Mouse (Mus musculus) midbrain, embryonic 15.5 days (tissue): ENCODE results near the gene Synj2. TPM values are rescaled to one million over a fixed set of nuclear protein-coding genes. Genes with fewer than 3 reads are reported as not detected.

Source experiments
- ATAC-seq: fragments of 200-750 bp; cut with Nextera tagmentation; replicated peaks from 2 replicates; pipeline ENCODE4 v1.8.0; 2017; ENCODE audit warnings: moderate TSS enrichment
- H3K27ac ChIP-seq: fragments of 300-500 bp; sonication (generic); 2 replicates; pipeline ENCODE4 v1.5.1; 2015; ENCODE audit warnings: mild to moderate bottlenecking, inconsistent platforms
- H3K27me3 ChIP-seq: fragments of 300-500 bp; sonication (generic); replicated peaks from 2 replicates; pipeline ENCODE4 v1.6.1; 2015; ENCODE audit warnings: inconsistent platforms
- H3K36me3 ChIP-seq: fragments of 300-500 bp; sonication (generic); replicated peaks from 2 replicates; pipeline ENCODE4 v1.6.1; 2015; ENCODE audit warnings: inconsistent platforms
- H3K4me1 ChIP-seq: fragments of 300-500 bp; sonication (generic); 2 replicates; pipeline ENCODE4 v1.6.1; 2015; ENCODE audit warnings: inconsistent platforms
- H3K4me2 ChIP-seq: fragments of 300-500 bp; sonication (generic); 2 replicates; pipeline ENCODE4 v1.6.1; 2015; ENCODE audit warnings: inconsistent platforms, mild to moderate bottlenecking, moderate library complexity
- H3K4me3 ChIP-seq: fragments of 300-500 bp; sonication (generic); 2 replicates; pipeline ENCODE4 v1.5.1; 2015; ENCODE audit warnings: mild to moderate bottlenecking, inconsistent platforms
- H3K9ac ChIP-seq: fragments of 300-500 bp; sonication (generic); 2 replicates; pipeline ENCODE4 v1.6.1; 2015; ENCODE audit warnings: mild to moderate bottlenecking, inconsistent platforms
- H3K9me3 ChIP-seq: fragments of 300-500 bp; sonication (generic); 2 replicates; pipeline ENCODE4 v1.6.1; 2016; ENCODE audit warnings: inconsistent platforms
- WGBS: fragments of 180-500 bp; shearing (Covaris S2); methylation state at CpG from one replicate; pipeline ENCODE4 v1.1.7; 2015; ENCODE audit warnings: mixed read lengths; 5-methylcytosine and 5-hydroxymethylcytosine counted together
- polyA plus RNA-seq: library from polyadenylated mRNA; unstranded; fragments of >200 nt; fragmentation: Nextera tagmentation; extraction: Ambion mirVana; gene quantifications from 2 replicates; pipeline ENCODE4 v1.2.1, GENCODE M21; 2015

Gene Synj2
- polyA plus RNA-seq, 1 experiment from 2014 or later: 0.86 TPM

GRCm38 (mm10) chr17:5965084-5965781, 24.2 kb downstream of the Synj2 start:
- Histone ChIP-seq H3K4me1 (no peaks in the 10 kb centered on the region), H3K36me3 (no peaks in the 10 kb centered on the region), H3K9ac (no peak overlapping the region), H3K27me3 (no peaks in the 10 kb centered on the region), H3K4me3 (no peak overlapping the region), H3K9me3 (no peaks in the 10 kb centered on the region), H3K27ac (no peak overlapping the region), H3K4me2 (no peak overlapping the region)
- WGBS: 69% methylated on average over 9 of the region's 9 CpGs
- ATAC-seq: no peak

DNA sequence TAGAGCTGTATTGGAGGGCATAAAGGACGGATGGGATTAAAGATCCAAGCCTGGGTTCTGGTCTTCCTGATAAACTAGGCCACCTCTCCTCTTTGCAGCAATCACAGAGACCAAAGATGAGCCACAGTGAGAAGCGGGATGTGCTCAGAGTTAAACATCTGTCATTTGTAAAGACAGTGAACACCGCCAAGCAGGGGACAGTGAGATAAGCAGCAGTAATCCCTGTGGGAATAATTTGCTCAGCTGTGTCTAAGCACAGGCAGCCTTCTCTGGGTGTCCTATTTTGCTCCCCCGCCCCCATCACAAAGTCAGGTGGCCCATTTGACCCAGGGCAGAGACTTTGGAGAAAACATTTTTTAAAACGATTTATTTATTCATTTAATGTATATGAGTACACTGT, 25.6 kb downstream of the Synj2 start:
- ATAC-seq: no peak
- no peak overlapping the region for H3K9ac ChIP-seq
- H3K4me3 ChIP-seq: no peak overlapping the region
- no peaks in the 10 kb centered on the region for H3K36me3 ChIP-seq
- no peaks in the 10 kb centered on the region for H3K4me1 ChIP-seq
- 73% methylated on average over 5 of the region's 5 CpGs for WGBS
- H3K27me3 ChIP-seq: no peaks in the 10 kb centered on the region
- no peaks in the 10 kb centered on the region for H3K9me3 ChIP-seq
- H3K4me2 ChIP-seq: no peak overlapping the region
- no peak overlapping the region for H3K27ac ChIP-seq

GRCm38 (mm10) chr17:5968562-5968961, 27.5 kb downstream of the Synj2 start:
- Histone ChIP-seq H3K9me3 (no peaks in the 10 kb centered on the region), H3K4me1 (no peaks in the 10 kb centered on the region), H3K27ac (no peak overlapping the region), H3K4me2 (no peak overlapping the region), H3K27me3 (no peaks in the 10 kb centered on the region), H3K36me3 (no peaks in the 10 kb centered on the region), H3K9ac (no peak overlapping the region), H3K4me3 (no peak overlapping the region)
- 77% methylated on average over 6 of the region's 6 CpGs for WGBS
- ATAC-seq: no peak

DNA sequence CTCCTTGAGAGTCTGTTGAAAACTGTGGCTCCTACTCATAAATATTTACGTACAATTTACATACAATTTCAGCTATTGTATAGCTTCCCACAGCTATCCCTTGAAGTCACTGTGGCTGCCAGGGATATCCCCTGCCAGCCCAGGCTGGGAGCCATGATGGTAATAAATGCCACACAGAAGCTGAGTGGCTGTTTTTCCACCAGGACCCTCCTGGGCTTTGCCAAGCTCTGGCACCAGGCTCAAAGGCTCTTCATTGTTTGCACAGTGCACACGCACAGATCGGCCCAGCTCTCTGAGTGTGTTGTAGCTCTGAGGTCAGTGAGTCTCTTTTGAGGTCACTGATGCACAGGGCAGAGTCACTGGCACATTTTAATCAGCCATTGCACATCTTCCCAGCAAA, 28.2 kb downstream of the Synj2 start:
- H3K9ac ChIP-seq: no peak overlapping the region
- WGBS: 40% methylated on average over 3 of the region's 3 CpGs
- H3K4me2 ChIP-seq: no peak overlapping the region
- no peaks in the 10 kb centered on the region for H3K36me3 ChIP-seq
- ATAC-seq: peak; percentile 58; the same call in 1 of the 2 replicates
- H3K4me3 ChIP-seq: no peak overlapping the region
- H3K4me1 ChIP-seq: no peaks in the 10 kb centered on the region
- no peaks in the 10 kb centered on the region for H3K27me3 ChIP-seq
- no peak overlapping the region for H3K27ac ChIP-seq
- H3K9me3 ChIP-seq: no peaks in the 10 kb centered on the region

GRCm38 (mm10) chr17:5970298-5970821, 29.3 kb downstream of the Synj2 start:
- H3K9ac ChIP-seq: no peak overlapping the region
- H3K4me1 ChIP-seq: 0 out of 2 replicates have a peak, but pooled peaks cover under 1% of the 10 kb centered on the region
- 88% methylated on average over 5 of the region's 5 CpGs for WGBS
- no peak overlapping the region for H3K4me3 ChIP-seq
- no peak overlapping the region for H3K4me2 ChIP-seq
- no peaks in the 10 kb centered on the region for H3K9me3 ChIP-seq
- H3K27me3 ChIP-seq: no peaks in the 10 kb centered on the region
- no peak overlapping the region for H3K27ac ChIP-seq
- no peaks in the 10 kb centered on the region for H3K36me3 ChIP-seq
- no peak for ATAC-seq

GRCm38 (mm10) chr17:5973536-5973935, 32.5 kb downstream of the Synj2 start:
- Histone ChIP-seq H3K27ac (no peak overlapping the region), H3K36me3 (no peaks in the 10 kb centered on the region), H3K27me3 (no peaks in the 10 kb centered on the region), H3K4me1 (peaks cover 15% of the 10 kb centered on the region; the same call in 1 of the 2 replicates), H3K4me3 (no peak overlapping the region), H3K9ac (no peak overlapping the region), H3K9me3 (no peaks in the 10 kb centered on the region), H3K4me2 (no peak overlapping the region)
- ATAC-seq: no peak
- WGBS: 73% methylated on average over 8 of the region's 8 CpGs

DNA sequence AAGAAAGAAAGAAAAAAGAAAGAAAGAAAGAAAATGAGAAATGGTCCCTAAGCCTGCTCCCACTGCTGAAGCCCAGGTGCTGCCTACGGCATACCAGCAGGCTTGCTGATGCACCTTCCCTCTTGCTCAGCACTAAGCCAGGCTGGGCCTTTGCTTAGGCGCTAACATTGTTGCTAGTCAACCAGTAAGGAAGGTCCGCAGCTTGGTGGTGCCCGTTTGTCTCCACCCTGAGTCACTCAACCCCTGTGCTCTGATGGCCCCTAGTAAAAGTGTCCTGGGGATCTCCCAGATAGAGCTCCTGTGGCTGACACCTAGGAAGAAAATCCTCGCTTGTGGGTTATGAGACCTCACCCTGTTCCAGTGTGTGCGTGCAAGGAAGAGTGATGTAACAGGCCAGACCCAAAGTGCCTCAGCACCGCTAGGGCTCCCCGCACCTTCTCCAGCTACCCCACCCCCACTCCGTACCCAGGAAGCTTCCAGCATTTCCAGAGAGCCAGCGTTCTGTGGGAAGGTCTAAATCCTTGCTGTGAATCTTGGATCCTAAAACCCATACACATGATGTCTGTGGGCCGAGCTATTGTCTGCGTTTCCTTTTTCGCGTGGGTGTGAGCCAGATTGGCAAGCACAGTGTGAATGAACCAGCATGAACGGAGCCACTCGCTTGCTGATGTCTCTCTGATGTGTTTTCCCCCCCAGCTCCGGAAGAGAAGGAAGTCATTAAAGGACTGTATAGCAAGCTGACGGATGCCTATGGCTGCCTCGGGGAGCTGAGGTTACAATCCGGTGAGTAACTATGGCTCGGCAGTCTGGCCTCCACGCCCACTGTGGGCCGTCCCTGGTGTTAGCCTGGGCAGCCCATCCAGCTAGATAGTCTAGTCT, 34.3 kb downstream of the Synj2 start:
- no peak overlapping the region for H3K4me3 ChIP-seq
- ATAC-seq: 0 out of 2 replicates have a peak, but pooled peaks have one; percentile 39
- H3K9ac ChIP-seq: no peak overlapping the region
- H3K9me3 ChIP-seq: no peaks in the 10 kb centered on the region
- 53% methylated on average over 23 of the region's 23 CpGs for WGBS
- H3K27me3 ChIP-seq: no peaks in the 10 kb centered on the region
- no peak overlapping the region for H3K27ac ChIP-seq
- no peaks in the 10 kb centered on the region for H3K36me3 ChIP-seq
- H3K4me1 ChIP-seq: peaks cover 15% of the 10 kb centered on the region; the same call in 1 of the 2 replicates
- peak overlapping the region; percentile 4; the same call in 1 of the 2 replicates for H3K4me2 ChIP-seq

- no peak overlapping the region for H3K9ac ChIP-seq
- H3K4me3 ChIP-seq: no peak overlapping the region
- no peak overlapping the region for H3K4me2 ChIP-seq
- no peak for ATAC-seq
- no peaks in the 10 kb centered on the region for H3K27me3 ChIP-seq
- no peaks in the 10 kb centered on the region for H3K36me3 ChIP-seq
- H3K4me1 ChIP-seq: peaks cover 15% of the 10 kb centered on the region; the same call in 1 of the 2 replicates
- no peaks in the 10 kb centered on the region for H3K9me3 ChIP-seq
- H3K27ac ChIP-seq: no peak overlapping the region
- 78% methylated on average over 20 of the region's 20 CpGs for WGBS
Observed at GRCm38 (mm10) chr17:5976221-5977055, 35.4 kb downstream of the Synj2 start.

- Histone ChIP-seq H3K36me3 (no peaks in the 10 kb centered on the region), H3K9me3 (no peaks in the 10 kb centered on the region), H3K4me2 (no peak overlapping the region), H3K27ac (no peak overlapping the region), H3K4me3 (no peak overlapping the region), H3K27me3 (no peaks in the 10 kb centered on the region), H3K4me1 (peaks cover 15% of the 10 kb centered on the region; the same call in 1 of the 2 replicates), H3K9ac (no peak overlapping the region)
- ATAC-seq: no peak
- WGBS: 55% methylated on average over 16 of the region's 16 CpGs
Observed at GRCm38 (mm10) chr17:5977056-5977920, 36.2 kb downstream of the Synj2 start.

- Histone ChIP-seq H3K36me3 (no peaks in the 10 kb centered on the region), H3K4me2 (no peak overlapping the region), H3K4me1 (peaks cover 15% of the 10 kb centered on the region; the same call in 1 of the 2 replicates), H3K27me3 (no peaks in the 10 kb centered on the region), H3K27ac (no peak overlapping the region), H3K9ac (no peak overlapping the region), H3K4me3 (no peak overlapping the region), H3K9me3 (no peaks in the 10 kb centered on the region)
- WGBS: 61% methylated on average over 8 of the region's 8 CpGs
- no peak for ATAC-seq
Observed at GRCm38 (mm10) chr17:5977921-5978504, 36.9 kb downstream of the Synj2 start.
